Mouse (Mus musculus): ENCODE data around the gene Gal. TPM values are rescaled to one million over a fixed set of nuclear protein-coding genes. Genes with fewer than 3 reads are reported as not detected.
A peak's percentile ranks its signal among the peaks of the same experiment; 100 is the strongest.

Gene Gal
- polyA plus RNA-seq, 1 experiment from 2014 or later = 5.3 TPM

- DNase-seq (ENCODE audit: low spot score) = peak; percentile 23
- ATAC-seq (ENCODE audit: insufficient read depth, low FRiP score, low TSS enrichment) = no peak
- no peak overlapping the region for H3K4me2 ChIP-seq (ENCODE audit: low read depth)
- no peak overlapping the region for H3K27ac ChIP-seq (ENCODE audit: low read depth, low read length)
- no peaks in the 10 kb centered on the region for H3K4me1 ChIP-seq (ENCODE audit: control insufficient read depth, insufficient read depth, low read length)
- 59% methylated on average over 7 of the region's 7 CpGs for WGBS
- no peaks in the 10 kb centered on the region for H3K27me3 ChIP-seq (ENCODE audit: control insufficient read depth, insufficient read depth, low read length)
- H3K4me3 ChIP-seq (ENCODE audit: low read depth, low read length) = no peak overlapping the region
- no peaks in the 10 kb centered on the region for H3K9me3 ChIP-seq (ENCODE audit: control insufficient read depth, low read length)
- H3K36me3 ChIP-seq (ENCODE audit: control insufficient read depth, insufficient read depth, low read length) = no peaks in the 10 kb centered on the region
- H3K9ac ChIP-seq (ENCODE audit: low read length) = no peak overlapping the region
These were observed 14.9 kb upstream of the Gal start for GRCm38 (mm10) chr19:3429156-3429816.

GRCm38 (mm10) chr19:3428057-3428830 lies 13.9 kb upstream of the Gal start:
- Histone ChIP-seq H3K9me3 (ENCODE audit: control insufficient read depth, low read length) (no peaks in the 10 kb centered on the region), H3K4me1 (ENCODE audit: control insufficient read depth, insufficient read depth, low read length) (no peaks in the 10 kb centered on the region), H3K36me3 (ENCODE audit: control insufficient read depth, insufficient read depth, low read length) (no peaks in the 10 kb centered on the region), H3K27me3 (ENCODE audit: control insufficient read depth, insufficient read depth, low read length) (no peaks in the 10 kb centered on the region), H3K9ac (ENCODE audit: low read length) (no peak overlapping the region), H3K4me2 (ENCODE audit: low read depth) (no peak overlapping the region), H3K27ac (ENCODE audit: low read depth, low read length) (no peak overlapping the region), H3K4me3 (ENCODE audit: low read depth, low read length) (no peak overlapping the region)
- ATAC-seq (ENCODE audit: insufficient read depth, low FRiP score, low TSS enrichment) (no peak), DNase-seq (ENCODE audit: low spot score) (no peak)
- WGBS = 86% methylated on average over 15 of the region's 15 CpGs

GRCm38 (mm10) chr19:3424214-3424613 lies 9.9 kb upstream of the Gal start:
- no peak overlapping the region for H3K4me2 ChIP-seq (ENCODE audit: low read depth)
- WGBS = 86% methylated on average over 2 of the region's 2 CpGs
- DNase-seq (ENCODE audit: low spot score) (no peak), ATAC-seq (ENCODE audit: insufficient read depth, low FRiP score, low TSS enrichment) (no peak)
- H3K27ac ChIP-seq (ENCODE audit: low read depth, low read length) = no peak overlapping the region
- no peaks in the 10 kb centered on the region for H3K4me1 ChIP-seq (ENCODE audit: control insufficient read depth, insufficient read depth, low read length)
- H3K27me3 ChIP-seq (ENCODE audit: control insufficient read depth, insufficient read depth, low read length) = no peaks in the 10 kb centered on the region
- H3K9me3 ChIP-seq (ENCODE audit: control insufficient read depth, low read length) = no peaks in the 10 kb centered on the region
- H3K36me3 ChIP-seq (ENCODE audit: control insufficient read depth, insufficient read depth, low read length) = no peaks in the 10 kb centered on the region
- H3K9ac ChIP-seq (ENCODE audit: low read length) = no peak overlapping the region
- H3K4me3 ChIP-seq (ENCODE audit: low read depth, low read length) = no peak overlapping the region

- ATAC-seq (ENCODE audit: insufficient read depth, low FRiP score, low TSS enrichment) (no peak), DNase-seq (ENCODE audit: low spot score) (no peak)
- no peaks in the 10 kb centered on the region for H3K4me1 ChIP-seq (ENCODE audit: control insufficient read depth, insufficient read depth, low read length)
- H3K27me3 ChIP-seq (ENCODE audit: control insufficient read depth, insufficient read depth, low read length) = no peaks in the 10 kb centered on the region
- no peak overlapping the region for H3K27ac ChIP-seq (ENCODE audit: low read depth, low read length)
- no peaks in the 10 kb centered on the region for H3K9me3 ChIP-seq (ENCODE audit: control insufficient read depth, low read length)
- H3K4me2 ChIP-seq (ENCODE audit: low read depth) = no peak overlapping the region
- WGBS = 72% methylated on average over 4 of the region's 4 CpGs
- H3K9ac ChIP-seq (ENCODE audit: low read length) = no peak overlapping the region
- H3K36me3 ChIP-seq (ENCODE audit: control insufficient read depth, insufficient read depth, low read length) = no peaks in the 10 kb centered on the region
- H3K4me3 ChIP-seq (ENCODE audit: low read depth, low read length) = no peak overlapping the region
These were observed 8.6 kb upstream of the Gal start for GRCm38 (mm10) chr19:3422981-3423380.

GRCm38 (mm10) chr19:3422488-3422887 lies 8.1 kb upstream of the Gal start:
- Histone ChIP-seq H3K4me3 (ENCODE audit: low read depth, low read length) (no peak overlapping the region), H3K27ac (ENCODE audit: low read depth, low read length) (no peak overlapping the region), H3K9ac (ENCODE audit: low read length) (no peak overlapping the region), H3K27me3 (ENCODE audit: control insufficient read depth, insufficient read depth, low read length) (no peaks in the 10 kb centered on the region), H3K36me3 (ENCODE audit: control insufficient read depth, insufficient read depth, low read length) (no peaks in the 10 kb centered on the region), H3K9me3 (ENCODE audit: control insufficient read depth, low read length) (no peaks in the 10 kb centered on the region), H3K4me1 (ENCODE audit: control insufficient read depth, insufficient read depth, low read length) (no peaks in the 10 kb centered on the region), H3K4me2 (ENCODE audit: low read depth) (no peak overlapping the region)
- 34% methylated on average over 6 of the region's 6 CpGs for WGBS
- ATAC-seq (ENCODE audit: insufficient read depth, low FRiP score, low TSS enrichment) = peak; percentile 38
- no peak for DNase-seq (ENCODE audit: low spot score)

- ATAC-seq (ENCODE audit: insufficient read depth, low FRiP score, low TSS enrichment) (no peak), DNase-seq (ENCODE audit: low spot score) (no peak)
- Histone ChIP-seq H3K27ac (ENCODE audit: low read depth, low read length) (no peak overlapping the region), H3K36me3 (ENCODE audit: control insufficient read depth, insufficient read depth, low read length) (no peaks in the 10 kb centered on the region), H3K4me1 (ENCODE audit: control insufficient read depth, insufficient read depth, low read length) (no peaks in the 10 kb centered on the region), H3K4me3 (ENCODE audit: low read depth, low read length) (no peak overlapping the region), H3K9ac (ENCODE audit: low read length) (no peak overlapping the region), H3K4me2 (ENCODE audit: low read depth) (no peak overlapping the region), H3K9me3 (ENCODE audit: control insufficient read depth, low read length) (no peaks in the 10 kb centered on the region), H3K27me3 (ENCODE audit: control insufficient read depth, insufficient read depth, low read length) (peaks cover 9% of the 10 kb centered on the region)
- 66% methylated on average over 5 of the region's 5 CpGs for WGBS
These were observed 4.9 kb upstream of the Gal start for GRCm38 (mm10) chr19:3419251-3419650.

GRCm38 (mm10) chr19:3405531-3406281 lies 8.6 kb downstream of the Gal start:
- Histone ChIP-seq H3K27me3 (ENCODE audit: control insufficient read depth, insufficient read depth, low read length) (no peaks in the 10 kb centered on the region), H3K9ac (ENCODE audit: low read length) (no peak overlapping the region), H3K4me2 (ENCODE audit: low read depth) (no peak overlapping the region), H3K4me1 (ENCODE audit: control insufficient read depth, insufficient read depth, low read length) (no peaks in the 10 kb centered on the region), H3K36me3 (ENCODE audit: control insufficient read depth, insufficient read depth, low read length) (no peaks in the 10 kb centered on the region), H3K9me3 (ENCODE audit: control insufficient read depth, low read length) (no peaks in the 10 kb centered on the region), H3K4me3 (ENCODE audit: low read depth, low read length) (no peak overlapping the region), H3K27ac (ENCODE audit: low read depth, low read length) (no peak overlapping the region)
- WGBS = 59% methylated on average over 1 of the region's 1 CpGs
- no peak for DNase-seq (ENCODE audit: low spot score)
- ATAC-seq (ENCODE audit: insufficient read depth, low FRiP score, low TSS enrichment) = no peak

- Histone ChIP-seq H3K4me1 (ENCODE audit: control insufficient read depth, insufficient read depth, low read length) (no peaks in the 10 kb centered on the region), H3K9ac (ENCODE audit: low read length) (no peak overlapping the region), H3K36me3 (ENCODE audit: control insufficient read depth, insufficient read depth, low read length) (no peaks in the 10 kb centered on the region), H3K9me3 (ENCODE audit: control insufficient read depth, low read length) (no peaks in the 10 kb centered on the region), H3K27me3 (ENCODE audit: control insufficient read depth, insufficient read depth, low read length) (no peaks in the 10 kb centered on the region), H3K4me3 (ENCODE audit: low read depth, low read length) (no peak overlapping the region), H3K27ac (ENCODE audit: low read depth, low read length) (no peak overlapping the region), H3K4me2 (ENCODE audit: low read depth) (no peak overlapping the region)
- WGBS = 84% methylated on average over 7 of the region's 7 CpGs
- no peak for ATAC-seq (ENCODE audit: insufficient read depth, low FRiP score, low TSS enrichment)
- no peak for DNase-seq (ENCODE audit: low spot score)
These were observed 10.3 kb downstream of the Gal start for GRCm38 (mm10) chr19:3404030-3404429.
